Mouse (Mus musculus) midbrain, embryonic 13.5 days (tissue): ENCODE measurements at regions not wholly inside any gene's neighbourhood (a gene's known extent, or its start where the extent isn't known, plus 50 kb on each side); places are given as distances from the start of the nearest gene placed in this dataset.

Experiments
- ATAC-seq: fragments of 200-750 bp; cut with Nextera tagmentation; 2 replicates; pipeline ENCODE4 v1.8.0; 2017; ENCODE audit warnings: mild to moderate bottlenecking, moderate TSS enrichment, moderate library complexity
- H3K27ac ChIP-seq: fragments of 300-500 bp; sonication (generic); 2 replicates; pipeline ENCODE4 v1.5.1; 2015; ENCODE audit warnings: inconsistent platforms, mild to moderate bottlenecking, moderate library complexity
- H3K27me3 ChIP-seq: fragments of 300-500 bp; sonication (generic); 2 replicates; pipeline ENCODE4 v1.6.1; 2015; ENCODE audit warnings: mild to moderate bottlenecking, inconsistent platforms
- H3K36me3 ChIP-seq: fragments of 300-500 bp; sonication (generic); 2 replicates; pipeline ENCODE4 v1.6.1; 2015; ENCODE audit warnings: mild to moderate bottlenecking, inconsistent platforms
- H3K4me1 ChIP-seq: fragments of 300-500 bp; sonication (generic); replicated peaks from 2 replicates; pipeline ENCODE4 v1.6.1; 2015; ENCODE audit warnings: inconsistent platforms
- H3K4me2 ChIP-seq: fragments of 300-500 bp; sonication (generic); replicated peaks from 2 replicates; pipeline ENCODE4 v1.6.1; 2015; ENCODE audit warnings: moderate library complexity, mild to moderate bottlenecking, inconsistent platforms
- H3K4me3 ChIP-seq: fragments of 300-500 bp; sonication (generic); replicated peaks from 2 replicates; pipeline ENCODE4 v1.5.1; 2015; ENCODE audit warnings: mild to moderate bottlenecking, inconsistent platforms
- H3K9ac ChIP-seq: fragments of 300-500 bp; sonication (generic); replicated peaks from 2 replicates; pipeline ENCODE4 v1.6.1; 2015; ENCODE audit warnings: mild to moderate bottlenecking, inconsistent platforms
- H3K9me3 ChIP-seq: fragments of 300-500 bp; sonication (generic); 2 replicates; pipeline ENCODE4 v1.6.1; 2016; ENCODE audit warnings: mild to moderate bottlenecking, inconsistent platforms
- WGBS: fragments of 180-500 bp; shearing (Covaris S2); methylation state at CpG from one replicate; pipeline ENCODE4 v1.1.7; 2015; 5-methylcytosine and 5-hydroxymethylcytosine counted together

DNA sequence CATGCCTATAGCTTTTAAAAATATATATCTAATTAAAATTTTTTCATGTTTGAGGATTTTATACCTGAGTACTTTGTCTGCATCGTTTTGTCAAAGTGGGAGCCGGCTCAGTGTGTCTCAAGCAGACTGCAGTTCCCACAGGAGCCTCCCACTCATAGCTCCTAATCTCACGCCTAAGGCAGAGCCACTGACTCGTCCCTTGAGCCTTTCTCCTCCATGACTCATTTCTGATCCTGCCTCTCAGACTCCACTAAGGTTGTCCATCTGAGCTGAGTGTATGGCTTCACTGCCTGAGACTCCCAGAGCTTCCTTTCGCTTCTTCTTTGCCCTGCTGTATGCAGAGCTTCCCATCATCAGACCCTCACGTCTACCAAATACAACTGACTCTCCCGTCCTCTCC, 98.8 kb downstream of the Efnb2 start:
- no peak overlapping the region for H3K4me3 ChIP-seq
- H3K4me1 ChIP-seq, result no peaks in the 10 kb centered on the region
- H3K27me3 ChIP-seq, result peaks cover 48% of the 10 kb centered on the region
- WGBS, result 80% methylated on average over 7 of the region's 7 CpGs
- H3K36me3 ChIP-seq, result no peaks in the 10 kb centered on the region
- no peak overlapping the region for H3K9ac ChIP-seq
- H3K4me2 ChIP-seq, result no peak overlapping the region
- no peak overlapping the region for H3K27ac ChIP-seq
- ATAC-seq, result no peak
- H3K9me3 ChIP-seq, result no peaks in the 10 kb centered on the region

GRCm38 (mm10) chr8:8558050-8558449, 103.0 kb downstream of the Efnb2 start:
- H3K4me2 ChIP-seq, result no peak overlapping the region
- H3K4me1 ChIP-seq, result no peaks in the 10 kb centered on the region
- no peak for ATAC-seq
- H3K27me3 ChIP-seq, result peaks cover 25% of the 10 kb centered on the region
- no peak overlapping the region for H3K4me3 ChIP-seq
- no peaks in the 10 kb centered on the region for H3K9me3 ChIP-seq
- H3K36me3 ChIP-seq, result no peaks in the 10 kb centered on the region
- H3K27ac ChIP-seq, result no peak overlapping the region
- 86% methylated on average over 7 of the region's 7 CpGs for WGBS
- no peak overlapping the region for H3K9ac ChIP-seq

- H3K9ac ChIP-seq, result no peak overlapping the region
- 93% methylated on average over 10 of the region's 10 CpGs for WGBS
- H3K4me3 ChIP-seq, result no peak overlapping the region
- no peaks in the 10 kb centered on the region for H3K9me3 ChIP-seq
- H3K27ac ChIP-seq, result no peak overlapping the region
- no peak for ATAC-seq
- peaks cover 18% of the 10 kb centered on the region; the same call in 1 of the 2 replicates for H3K27me3 ChIP-seq
- H3K4me2 ChIP-seq, result no peak overlapping the region
- no peaks in the 10 kb centered on the region for H3K36me3 ChIP-seq
- no peaks in the 10 kb centered on the region for H3K4me1 ChIP-seq
Measured at GRCm38 (mm10) chr8:8556152-8556551, 104.9 kb downstream of the Efnb2 start.

DNA sequence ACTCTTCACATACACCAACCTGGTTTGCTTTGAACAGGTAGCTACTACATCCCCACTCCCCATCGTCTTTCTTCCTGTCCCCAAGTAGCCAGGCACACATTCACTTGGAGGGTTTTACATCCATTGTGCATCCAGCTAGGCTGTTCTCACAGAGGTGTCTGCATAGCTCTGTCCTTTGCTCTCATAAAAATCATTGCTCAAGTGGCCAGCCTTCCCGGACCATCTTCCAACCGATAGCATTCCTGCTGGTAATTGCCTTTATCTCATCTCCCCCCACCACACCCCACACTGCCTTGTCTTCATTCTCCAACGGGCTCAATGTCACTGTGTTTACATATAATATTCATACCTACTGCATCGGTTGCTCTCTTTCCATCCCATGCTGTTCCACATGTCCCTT, 106.4 kb downstream of the Efnb2 start:
- Histone ChIP-seq H3K4me1 (no peaks in the 10 kb centered on the region), H3K4me3 (no peak overlapping the region), H3K27ac (no peak overlapping the region), H3K27me3 (peaks cover 15% of the 10 kb centered on the region; the same call in 1 of the 2 replicates), H3K4me2 (no peak overlapping the region), H3K9me3 (peaks cover 7% of the 10 kb centered on the region; the same call in 1 of the 2 replicates), H3K9ac (no peak overlapping the region), H3K36me3 (no peaks in the 10 kb centered on the region)
- 92% methylated on average over 5 of the region's 5 CpGs for WGBS
- ATAC-seq, result no peak

GRCm38 (mm10) chr8:8552779-8553178, 108.3 kb downstream of the Efnb2 start:
- H3K27me3 ChIP-seq, result peaks cover 8% of the 10 kb centered on the region; the same call in 1 of the 2 replicates
- no peak overlapping the region for H3K27ac ChIP-seq
- no peak overlapping the region for H3K4me3 ChIP-seq
- H3K4me1 ChIP-seq, result no peaks in the 10 kb centered on the region
- WGBS, result 81% methylated on average over 1 of the region's 1 CpGs
- ATAC-seq, result no peak
- H3K4me2 ChIP-seq, result no peak overlapping the region
- H3K9me3 ChIP-seq, result peaks cover 7% of the 10 kb centered on the region; the same call in 1 of the 2 replicates
- no peaks in the 10 kb centered on the region for H3K36me3 ChIP-seq
- no peak overlapping the region for H3K9ac ChIP-seq

GRCm38 (mm10) chr8:8536626-8537025, 124.4 kb downstream of the Efnb2 start:
- H3K9ac ChIP-seq, result no peak overlapping the region
- no peak overlapping the region for H3K4me2 ChIP-seq
- H3K4me3 ChIP-seq, result no peak overlapping the region
- no peaks in the 10 kb centered on the region for H3K4me1 ChIP-seq
- H3K27me3 ChIP-seq, result 0 out of 2 replicates have a peak, but pooled peaks cover 2% of the 10 kb centered on the region
- no peaks in the 10 kb centered on the region for H3K9me3 ChIP-seq
- WGBS, result 62% methylated on average over 5 of the region's 5 CpGs
- H3K36me3 ChIP-seq, result no peaks in the 10 kb centered on the region
- no peak overlapping the region for H3K27ac ChIP-seq
- no peak for ATAC-seq

- no peak for ATAC-seq
- no peak overlapping the region for H3K4me2 ChIP-seq
- no peaks in the 10 kb centered on the region for H3K9me3 ChIP-seq
- WGBS, result 49% methylated on average over 6 of the region's 6 CpGs
- H3K27ac ChIP-seq, result no peak overlapping the region
- H3K4me1 ChIP-seq, result no peaks in the 10 kb centered on the region
- H3K4me3 ChIP-seq, result no peak overlapping the region
- H3K9ac ChIP-seq, result no peak overlapping the region
- H3K27me3 ChIP-seq, result peaks cover 4% of the 10 kb centered on the region; the same call in 1 of the 2 replicates
- H3K36me3 ChIP-seq, result no peaks in the 10 kb centered on the region
Measured at GRCm38 (mm10) chr8:8534787-8535186, 126.3 kb downstream of the Efnb2 start.

- H3K9me3 ChIP-seq, result no peaks in the 10 kb centered on the region
- WGBS, result 85% methylated on average over 5 of the region's 5 CpGs
- no peak overlapping the region for H3K4me3 ChIP-seq
- no peaks in the 10 kb centered on the region for H3K4me1 ChIP-seq
- H3K27me3 ChIP-seq, result peaks cover 4% of the 10 kb centered on the region; the same call in 1 of the 2 replicates
- H3K27ac ChIP-seq, result no peak overlapping the region
- no peaks in the 10 kb centered on the region for H3K36me3 ChIP-seq
- no peak for ATAC-seq
- no peak overlapping the region for H3K4me2 ChIP-seq
- H3K9ac ChIP-seq, result no peak overlapping the region
Measured at GRCm38 (mm10) chr8:8532907-8533306, 128.1 kb downstream of the Efnb2 start.

GRCm38 (mm10) chr8:8530540-8530939, 130.5 kb downstream of the Efnb2 start:
- Histone ChIP-seq H3K4me1 (no peaks in the 10 kb centered on the region), H3K9me3 (no peaks in the 10 kb centered on the region), H3K4me2 (no peak overlapping the region), H3K27me3 (peaks cover 4% of the 10 kb centered on the region; the same call in 1 of the 2 replicates), H3K9ac (no peak overlapping the region), H3K27ac (no peak overlapping the region), H3K36me3 (no peaks in the 10 kb centered on the region), H3K4me3 (no peak overlapping the region)
- WGBS, result 80% methylated on average over 5 of the region's 5 CpGs
- no peak for ATAC-seq

DNA sequence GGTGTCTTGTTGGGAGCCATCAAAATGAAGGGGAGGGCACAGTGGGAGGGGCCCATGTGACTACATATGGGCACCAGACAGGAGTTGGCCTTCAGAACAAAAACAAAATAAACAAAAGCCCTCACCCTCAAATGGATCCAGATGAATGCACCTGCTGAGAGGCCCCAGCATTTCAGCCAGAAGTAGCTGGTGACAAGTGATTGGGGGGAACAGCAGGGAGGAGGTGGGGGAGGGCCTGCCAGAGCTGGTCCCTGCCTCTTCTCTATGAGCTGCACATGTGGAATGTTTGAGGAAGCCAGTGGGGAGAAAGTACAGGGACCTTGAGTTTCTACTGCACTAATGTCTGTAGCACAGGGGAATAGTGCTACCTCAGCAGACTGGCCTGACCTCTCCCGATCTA, 139.5 kb downstream of the Efnb2 start:
- Histone ChIP-seq H3K4me1 (peaks cover 7% of the 10 kb centered on the region), H3K9ac (no peak overlapping the region), H3K36me3 (no peaks in the 10 kb centered on the region), H3K27me3 (peaks cover 2% of the 10 kb centered on the region; the same call in 1 of the 2 replicates), H3K27ac (no peak overlapping the region), H3K9me3 (no peaks in the 10 kb centered on the region), H3K4me2 (no peak overlapping the region), H3K4me3 (no peak overlapping the region)
- no peak for ATAC-seq
- WGBS, result 86% methylated on average over 1 of the region's 1 CpGs

- peaks cover 7% of the 10 kb centered on the region for H3K4me1 ChIP-seq
- no peaks in the 10 kb centered on the region for H3K9me3 ChIP-seq
- H3K9ac ChIP-seq, result no peak overlapping the region
- no peak overlapping the region for H3K4me2 ChIP-seq
- no peaks in the 10 kb centered on the region for H3K36me3 ChIP-seq
- H3K27ac ChIP-seq, result no peak overlapping the region
- H3K27me3 ChIP-seq, result peaks cover 1% of the 10 kb centered on the region; the same call in 1 of the 2 replicates
- no peak for ATAC-seq
- no peak overlapping the region for H3K4me3 ChIP-seq
- WGBS, result 87% methylated on average over 3 of the region's 3 CpGs
Measured at GRCm38 (mm10) chr8:8519772-8520191, 141.3 kb downstream of the Efnb2 start.

DNA sequence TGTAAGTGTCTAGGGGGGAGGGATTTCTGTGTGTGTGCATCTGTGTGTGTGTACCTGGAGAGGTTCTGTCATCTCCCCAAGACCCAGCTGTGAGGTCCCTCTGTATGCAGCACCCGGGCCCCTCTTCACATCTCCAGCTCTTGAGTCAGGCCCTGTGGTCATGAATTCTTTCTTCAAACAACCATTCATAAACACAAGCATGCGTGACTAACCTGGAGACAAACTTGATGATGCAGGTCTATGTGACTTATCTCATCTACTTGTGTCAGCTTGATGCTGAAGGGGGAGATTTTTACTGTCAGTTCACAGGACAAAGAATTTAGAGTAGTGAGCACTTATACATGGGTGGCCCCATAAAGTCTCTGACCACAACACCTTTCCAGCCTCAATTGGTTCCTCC, 143.4 kb downstream of the Efnb2 start:
- Histone ChIP-seq H3K36me3 (no peaks in the 10 kb centered on the region), H3K27me3 (no peaks in the 10 kb centered on the region), H3K4me2 (no peak overlapping the region), H3K9me3 (no peaks in the 10 kb centered on the region), H3K9ac (no peak overlapping the region), H3K27ac (no peak overlapping the region), H3K4me3 (no peak overlapping the region), H3K4me1 (peaks cover 7% of the 10 kb centered on the region)
- whole genome bisulfite sequencing, result 72% methylated on average over 2 of the region's 2 CpGs
- no peak for ATAC-seq

- Histone ChIP-seq H3K4me3 (no peak overlapping the region), H3K9ac (no peak overlapping the region), H3K27ac (no peak overlapping the region), H3K4me2 (no peak overlapping the region), H3K9me3 (no peaks in the 10 kb centered on the region), H3K27me3 (no peaks in the 10 kb centered on the region), H3K36me3 (no peaks in the 10 kb centered on the region), H3K4me1 (no peaks in the 10 kb centered on the region)
- ATAC-seq, result no peak
- 23% methylated on average over 1 of the region's 1 CpGs for WGBS
Measured at GRCm38 (mm10) chr8:8516272-8516671, 144.8 kb downstream of the Efnb2 start.
